Mouse (Mus musculus): ENCODE results near the gene Gm20503. TPM values are rescaled to one million over a fixed set of nuclear protein-coding genes. Genes with fewer than 3 reads are reported as not detected.
A peak's percentile ranks its signal among the peaks of the same experiment; 100 is the strongest.

Gene Gm20503
- polyA plus RNA-seq, 1 experiment, result not detected

DNA sequence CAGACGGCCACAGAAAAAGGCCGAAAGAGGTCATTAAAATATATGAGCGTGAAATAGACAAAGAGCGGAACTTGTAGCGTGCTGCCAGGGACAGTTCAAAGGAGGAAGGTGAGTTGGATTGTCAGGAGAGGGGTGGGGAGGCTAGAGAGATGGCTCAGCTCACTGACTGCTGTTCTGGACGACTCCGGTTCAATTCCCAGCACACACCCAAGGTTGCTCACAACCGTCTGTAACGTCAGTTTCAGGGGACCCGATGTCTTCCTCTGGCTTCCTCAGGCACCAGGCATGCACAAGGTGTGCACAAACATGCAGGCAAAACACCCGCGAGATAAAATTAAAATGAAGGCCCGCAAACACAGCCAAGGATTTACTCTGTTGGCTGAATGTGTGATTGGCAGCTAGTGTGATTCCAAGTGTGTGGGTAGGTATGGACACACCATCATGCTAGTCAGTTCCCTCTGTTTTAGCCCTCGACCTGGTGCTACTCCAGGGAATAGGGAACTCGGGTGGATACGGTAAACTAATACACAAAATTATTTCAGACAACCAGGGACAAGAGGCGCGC, 32.9 kb downstream of the Gm20503 start:
- 44% methylated on average over 18 of the region's 18 CpGs for WGBS
- peak in 1 of 2 experiments; percentile 7 for DNase-seq
- Histone ChIP-seq H3K27me3 (ENCODE audit: control insufficient read depth, insufficient read depth, low read length) (no peaks in the 10 kb centered on the region), H3K4me1 (ENCODE audit: control insufficient read depth, insufficient read depth, low read length) (no peaks in the 10 kb centered on the region; the same call in 1 of the 2 replicates), H3K27ac (ENCODE audit: insufficient read depth, low read length) (peak overlapping the region; percentile 64; the same call in 1 of the 2 replicates), H3K4me3 (replicated peaks; ENCODE audit: insufficient read depth, low read depth, low read length) (peak overlapping the region; percentile 73)
- TF ChIP-seq CTCF (IDR thresholded peaks at IDR 0.05; ENCODE audit: borderline replicate concordance, insufficient read depth, low read depth, low read length) (no peak), POLR2A (IDR thresholded peaks at IDR 0.05; ENCODE audit: borderline replicate concordance, insufficient read depth, low read length) (no peak)

DNA sequence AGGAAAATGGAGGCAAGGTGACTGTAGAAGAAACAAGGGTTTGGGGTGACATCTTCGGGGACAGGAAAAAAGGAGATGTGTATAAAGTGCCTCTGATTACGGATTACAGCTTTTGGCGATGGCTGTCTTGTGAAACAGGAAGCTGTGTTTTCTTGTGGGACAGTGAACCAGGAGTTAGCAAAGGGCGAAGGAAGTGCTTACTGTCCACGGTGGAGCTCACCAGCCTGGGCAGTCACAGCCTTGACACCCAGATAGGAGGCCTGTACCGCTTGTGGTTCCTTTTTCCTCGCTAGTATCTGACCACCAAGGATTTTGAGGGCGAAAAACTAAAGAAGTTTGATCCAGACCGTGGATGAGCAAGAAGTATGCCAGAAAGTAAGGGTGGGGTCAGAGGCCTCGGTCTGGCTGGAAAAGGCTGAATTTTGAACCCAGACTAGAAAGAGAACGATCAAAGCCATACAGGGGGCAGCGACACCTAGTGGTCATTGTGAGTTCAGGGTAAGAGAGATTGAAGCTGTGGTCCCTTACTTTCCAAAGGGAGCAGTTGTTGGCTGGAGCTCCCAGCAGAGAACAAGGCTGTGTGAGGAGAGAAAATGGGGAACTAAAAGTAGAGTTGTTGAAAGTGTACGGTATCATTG, 33.6 kb downstream of the Gm20503 start:
- 48% methylated on average over 13 of the region's 13 CpGs for WGBS
- TF ChIP-seq CTCF (IDR thresholded peaks at IDR 0.05; ENCODE audit: borderline replicate concordance, insufficient read depth, low read depth, low read length) (peak; percentile 59), POLR2A (IDR thresholded peaks at IDR 0.05; ENCODE audit: borderline replicate concordance, insufficient read depth, low read length) (no peak)

DNA sequence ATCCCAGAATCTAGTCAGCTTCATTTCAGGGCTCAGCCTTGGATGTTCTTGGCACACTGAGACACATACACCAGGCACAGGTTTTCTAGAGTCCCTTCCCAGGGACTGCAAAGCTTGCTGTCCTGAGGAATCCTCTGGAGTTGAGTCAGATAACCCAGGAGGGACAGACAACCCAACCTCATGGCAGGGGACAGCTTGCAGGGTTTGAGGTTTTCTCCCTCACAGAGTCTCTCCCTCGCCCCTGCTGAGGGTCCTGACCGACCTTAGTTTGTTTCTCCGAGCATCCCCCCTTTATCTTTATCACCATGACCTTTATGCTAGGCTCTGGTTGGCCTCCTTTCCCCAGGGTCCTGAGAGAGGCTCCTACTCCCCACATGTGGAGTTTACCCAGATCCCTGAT, 34.5 kb downstream of the Gm20503 start:
- H3K27ac ChIP-seq (ENCODE audit: insufficient read depth, low read length), result no peak overlapping the region
- 89% methylated on average over 3 of the region's 3 CpGs for WGBS
- DNase-seq, result no peak
- no peaks in the 10 kb centered on the region; the same call in 1 of the 2 replicates for H3K4me1 ChIP-seq (ENCODE audit: control insufficient read depth, insufficient read depth, low read length)
- no peaks in the 10 kb centered on the region for H3K27me3 ChIP-seq (ENCODE audit: control insufficient read depth, insufficient read depth, low read length)
- TF ChIP-seq CTCF (IDR thresholded peaks at IDR 0.05; ENCODE audit: borderline replicate concordance, insufficient read depth, low read depth, low read length), result no peak
- no peak for TF ChIP-seq POLR2A (IDR thresholded peaks at IDR 0.05; ENCODE audit: borderline replicate concordance, insufficient read depth, low read length)
- H3K4me3 ChIP-seq (replicated peaks; ENCODE audit: insufficient read depth, low read depth, low read length), result no peak overlapping the region

More for the DNA sequence above, 33.6 kb downstream of the Gm20503 start:
- DNase-seq, result peak; percentile 73 to 76
- Histone ChIP-seq H3K27me3 (ENCODE audit: control insufficient read depth, insufficient read depth, low read length) (no peaks in the 10 kb centered on the region), H3K4me1 (ENCODE audit: control insufficient read depth, insufficient read depth, low read length) (no peaks in the 10 kb centered on the region; the same call in 1 of the 2 replicates), H3K4me3 (replicated peaks; ENCODE audit: insufficient read depth, low read depth, low read length) (no peak overlapping the region), H3K27ac (ENCODE audit: insufficient read depth, low read length) (no peak overlapping the region)

DNA sequence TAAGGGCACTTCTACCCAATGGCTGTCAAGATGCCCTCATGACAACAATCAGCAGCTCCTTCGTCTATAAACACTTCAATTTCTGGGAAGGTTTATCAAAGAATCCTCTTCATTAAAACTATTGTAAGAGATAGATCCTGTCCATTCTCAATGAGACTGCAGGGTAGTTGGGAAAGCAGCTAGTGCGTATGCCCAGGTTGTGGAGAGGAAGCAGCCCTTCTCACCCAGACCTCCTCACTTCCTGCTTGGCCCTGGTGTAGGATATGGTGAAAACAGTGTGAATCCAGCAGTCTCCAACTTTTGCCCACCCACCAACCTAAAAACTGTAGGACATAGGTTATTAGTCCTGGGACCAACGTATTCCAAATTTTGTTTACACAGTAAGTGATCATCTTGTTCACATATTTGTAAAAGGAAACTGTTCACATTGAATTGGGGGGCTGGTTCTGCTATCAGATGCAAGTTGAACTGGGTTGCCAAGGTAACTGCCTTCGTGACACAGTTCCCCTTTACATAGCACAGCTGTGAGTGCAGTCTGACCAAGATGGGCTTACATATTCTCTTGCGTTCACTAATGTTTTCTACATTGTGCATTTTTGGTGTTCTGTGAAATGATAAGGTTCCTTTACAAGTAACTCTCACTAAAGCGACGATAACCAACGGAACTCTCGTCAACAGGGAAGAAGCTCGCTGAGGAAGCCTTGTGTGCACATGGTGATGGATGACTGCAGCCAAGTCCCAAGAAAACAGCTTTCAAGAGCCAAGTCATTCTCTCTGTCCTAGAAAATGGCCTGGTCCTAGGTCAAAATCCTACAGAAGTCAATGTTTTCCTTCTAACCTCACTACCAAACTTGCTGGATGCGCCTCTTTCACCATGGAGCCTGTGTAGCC, 37.6 kb downstream of the Gm20503 start:
- DNase-seq, result no peak
- TF ChIP-seq POLR2A (IDR thresholded peaks at IDR 0.05; ENCODE audit: borderline replicate concordance, insufficient read depth, low read length), result no peak
- Histone ChIP-seq H3K27ac (ENCODE audit: insufficient read depth, low read length) (no peak overlapping the region), H3K4me1 (ENCODE audit: control insufficient read depth, insufficient read depth, low read length) (no peaks in the 10 kb centered on the region), H3K4me3 (replicated peaks; ENCODE audit: insufficient read depth, low read depth, low read length) (no peak overlapping the region), H3K27me3 (ENCODE audit: control insufficient read depth, insufficient read depth, low read length) (no peaks in the 10 kb centered on the region)
- 87% methylated on average over 11 of the region's 11 CpGs for WGBS

DNA sequence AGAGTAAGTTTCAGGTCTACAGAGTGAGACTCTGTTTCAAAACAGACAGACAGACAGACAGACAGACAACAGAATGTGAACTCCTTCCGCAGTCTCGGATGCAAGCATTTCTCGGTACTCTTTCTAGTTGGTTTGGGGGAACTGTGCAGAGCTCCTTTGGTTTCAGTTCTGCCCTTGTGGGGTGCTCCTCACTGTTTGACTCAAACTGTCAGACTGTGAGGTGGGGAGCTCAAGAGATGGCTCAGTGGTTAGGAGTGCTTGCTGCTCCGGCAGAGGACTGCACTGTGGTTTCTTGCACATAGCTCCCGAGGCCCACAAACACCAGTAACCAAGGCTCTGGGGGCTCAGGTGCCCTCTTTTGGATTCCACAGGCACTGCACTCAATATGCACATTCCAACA, 40.1 kb downstream of the Gm20503 start:
- WGBS, result 96% methylated on average over 5 of the region's 5 CpGs
- Histone ChIP-seq H3K4me3 (replicated peaks; ENCODE audit: insufficient read depth, low read depth, low read length) (no peak overlapping the region), H3K27me3 (ENCODE audit: control insufficient read depth, insufficient read depth, low read length) (no peaks in the 10 kb centered on the region), H3K27ac (ENCODE audit: insufficient read depth, low read length) (no peak overlapping the region), H3K4me1 (ENCODE audit: control insufficient read depth, insufficient read depth, low read length) (no peaks in the 10 kb centered on the region)
- TF ChIP-seq POLR2A (IDR thresholded peaks at IDR 0.05; ENCODE audit: borderline replicate concordance, insufficient read depth, low read length), result no peak
- TF ChIP-seq CTCF (IDR thresholded peaks at IDR 0.05; ENCODE audit: borderline replicate concordance, insufficient read depth, low read depth, low read length), result no peak
- DNase-seq, result no peak

DNA sequence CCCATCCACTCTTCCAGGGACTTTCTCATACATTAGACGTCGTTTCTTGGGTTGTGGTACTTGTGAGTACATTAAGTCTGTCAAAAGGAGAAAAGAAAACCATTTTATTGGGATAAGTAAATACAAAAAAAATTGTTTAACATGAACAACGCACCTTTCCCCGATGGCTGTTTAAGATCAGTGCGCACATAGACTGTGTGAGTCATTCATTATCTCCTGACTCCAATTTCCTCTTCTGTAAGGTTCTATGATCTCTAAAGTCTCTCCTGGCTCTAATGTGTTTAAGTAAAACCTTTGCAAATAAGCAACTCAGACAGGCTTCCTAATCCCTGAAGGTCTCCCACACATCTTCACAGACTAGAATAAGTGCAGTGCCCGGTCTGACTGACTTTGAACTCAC, 40.9 kb downstream of the Gm20503 start:
- no peak for DNase-seq
- WGBS, result 89% methylated on average over 6 of the region's 6 CpGs
- TF ChIP-seq CTCF (IDR thresholded peaks at IDR 0.05; ENCODE audit: borderline replicate concordance, insufficient read depth, low read depth, low read length), result no peak
- TF ChIP-seq POLR2A (IDR thresholded peaks at IDR 0.05; ENCODE audit: borderline replicate concordance, insufficient read depth, low read length), result no peak
- H3K27ac ChIP-seq (ENCODE audit: insufficient read depth, low read length), result no peak overlapping the region
- no peaks in the 10 kb centered on the region for H3K27me3 ChIP-seq (ENCODE audit: control insufficient read depth, insufficient read depth, low read length)
- H3K4me1 ChIP-seq (ENCODE audit: control insufficient read depth, insufficient read depth, low read length), result no peaks in the 10 kb centered on the region
- no peak overlapping the region for H3K4me3 ChIP-seq (replicated peaks; ENCODE audit: insufficient read depth, low read depth, low read length)

DNA sequence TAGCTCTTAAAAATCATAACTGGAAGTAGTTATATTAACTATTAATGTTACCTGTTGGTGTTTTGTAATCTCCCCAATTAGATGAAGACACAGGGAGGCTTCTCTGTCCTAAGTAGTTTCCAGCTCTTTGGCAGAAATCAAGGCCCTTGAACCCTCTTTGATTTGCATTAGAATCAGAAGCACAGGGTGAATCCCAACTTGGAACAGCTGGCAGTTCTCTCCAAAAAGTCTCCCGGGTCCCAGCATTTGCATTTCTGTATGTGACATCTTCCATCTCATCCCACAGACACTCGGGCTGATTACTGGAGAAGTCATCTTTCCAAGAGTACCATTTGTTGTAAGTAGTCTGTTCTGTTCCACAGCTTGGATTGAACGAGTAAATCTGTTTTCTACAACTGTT, 44.2 kb downstream of the Gm20503 start:
- Histone ChIP-seq H3K4me3 (replicated peaks; ENCODE audit: insufficient read depth, low read depth, low read length) (no peak overlapping the region), H3K27ac (ENCODE audit: insufficient read depth, low read length) (no peak overlapping the region), H3K27me3 (ENCODE audit: control insufficient read depth, insufficient read depth, low read length) (no peaks in the 10 kb centered on the region), H3K4me1 (ENCODE audit: control insufficient read depth, insufficient read depth, low read length) (no peaks in the 10 kb centered on the region)
- DNase-seq, result no peak
- TF ChIP-seq POLR2A (IDR thresholded peaks at IDR 0.05; ENCODE audit: borderline replicate concordance, insufficient read depth, low read length) (no peak), CTCF (IDR thresholded peaks at IDR 0.05; ENCODE audit: borderline replicate concordance, insufficient read depth, low read depth, low read length) (no peak)
- WGBS, result 13% methylated on average over 3 of the region's 3 CpGs

Measured in cerebellum, adult 2 months (tissue).